Mouse (Mus musculus): ENCODE measurements at regions not wholly inside any gene's neighbourhood (a gene's known extent, or its start where the extent isn't known, plus 50 kb on each side); places are given as distances from the start of the nearest gene placed in this dataset.

GRCm38 (mm10) chr13:25838237-25838636, 567.9 kb upstream of the Nrsn1 start:
- TF ChIP-seq ZNF384 (IDR thresholded peaks at IDR 0.05; ENCODE audit: low read depth, low read length) = no peak
- TF ChIP-seq CHD2 (IDR thresholded peaks at IDR 0.05; ENCODE audit: low read depth, low read length) = no peak
- no peak for TF ChIP-seq MAFK (IDR thresholded peaks at IDR 0.05; ENCODE audit: insufficient read depth, low read depth, low read length)
- TF ChIP-seq ZC3H11A (IDR thresholded peaks at IDR 0.05; ENCODE audit: borderline replicate concordance, low read depth, low read length) = no peak
- TF ChIP-seq HCFC1 (IDR thresholded peaks at IDR 0.05; ENCODE audit: borderline replicate concordance, insufficient read depth, low read length) = no peak
